Mouse (Mus musculus): ENCODE results near the gene Bsn.

DNA sequence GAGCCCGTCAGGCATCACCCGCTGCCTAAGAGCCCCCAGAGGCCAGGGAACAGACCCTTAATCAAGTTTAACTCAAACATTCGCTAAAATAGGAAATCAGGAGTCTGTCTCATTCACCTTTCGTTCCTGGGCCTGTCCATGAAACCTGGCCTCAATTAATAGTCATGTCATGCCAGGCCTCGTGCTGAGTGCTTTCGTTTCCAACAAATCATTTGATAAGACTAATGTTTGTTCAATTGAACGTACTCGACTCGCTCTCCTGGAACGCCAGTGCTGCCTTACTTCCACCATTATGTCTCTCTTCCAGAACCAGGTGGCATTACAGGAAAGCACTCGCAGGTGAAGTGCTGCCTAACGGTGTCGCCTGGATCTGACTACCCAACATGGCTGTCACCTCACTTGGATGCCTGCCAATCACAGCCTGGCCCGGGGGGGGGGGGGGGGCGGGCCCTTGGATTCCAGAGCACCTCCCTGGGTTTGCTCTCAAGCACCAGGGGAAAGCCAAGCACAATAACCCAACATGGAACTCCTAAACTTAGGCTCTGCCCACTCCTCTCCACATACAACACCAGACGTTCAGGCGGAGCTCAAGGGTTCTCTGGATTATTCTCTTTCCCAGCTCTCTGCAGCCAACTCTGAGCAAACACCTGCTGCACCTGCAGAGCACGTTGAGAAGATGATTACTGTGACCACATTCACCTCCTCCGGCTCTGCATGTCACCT is 14.9 kb downstream of the Bsn start:
- no peak for TF ChIP-seq CTCF (IDR thresholded peaks at IDR 0.05; ENCODE audit: extremely low read depth, insufficient read length, insufficient replicate concordance, low read depth, low read length)
- TF ChIP-seq POLR2A (IDR thresholded peaks at IDR 0.05; ENCODE audit: low read depth, low read length), result no peak

Data from small intestine, adult 2 months (tissue).